Mouse (Mus musculus): ENCODE measurements around the gene Zfp628. TPM values are rescaled to one million over a fixed set of nuclear protein-coding genes. Genes with fewer than 3 reads are reported as not detected.

Gene Zfp628
- total RNA-seq, 4 experiments from 2014 or later, result 14.4 to 20.6 (median 16.2) TPM

- peak; percentile 72 for DNase-seq
These were observed 25.1 kb downstream of the Zfp628 start for GRCm38 (mm10) chr7:4940068-4940479.

DNA sequence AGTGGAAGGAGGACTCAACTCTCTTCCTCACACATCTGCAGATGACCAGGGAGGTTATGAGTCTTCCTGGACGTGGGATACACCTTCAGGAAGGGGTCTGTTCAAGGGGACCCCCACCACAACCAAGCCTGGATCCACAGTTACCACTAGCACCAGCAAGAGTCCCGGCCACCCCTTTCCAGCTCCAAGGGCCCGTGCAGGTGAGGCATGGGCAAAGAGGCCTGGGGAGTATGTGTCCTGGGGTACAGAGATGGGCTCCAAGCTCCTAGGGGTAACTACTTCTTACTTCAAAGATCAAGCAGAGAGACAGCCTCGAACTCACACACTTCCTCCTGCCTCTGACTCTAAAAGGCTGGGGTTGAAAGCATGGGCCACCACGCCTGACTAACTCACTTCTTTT is 27.7 kb downstream of the Zfp628 start:
- no peak for DNase-seq

DNA sequence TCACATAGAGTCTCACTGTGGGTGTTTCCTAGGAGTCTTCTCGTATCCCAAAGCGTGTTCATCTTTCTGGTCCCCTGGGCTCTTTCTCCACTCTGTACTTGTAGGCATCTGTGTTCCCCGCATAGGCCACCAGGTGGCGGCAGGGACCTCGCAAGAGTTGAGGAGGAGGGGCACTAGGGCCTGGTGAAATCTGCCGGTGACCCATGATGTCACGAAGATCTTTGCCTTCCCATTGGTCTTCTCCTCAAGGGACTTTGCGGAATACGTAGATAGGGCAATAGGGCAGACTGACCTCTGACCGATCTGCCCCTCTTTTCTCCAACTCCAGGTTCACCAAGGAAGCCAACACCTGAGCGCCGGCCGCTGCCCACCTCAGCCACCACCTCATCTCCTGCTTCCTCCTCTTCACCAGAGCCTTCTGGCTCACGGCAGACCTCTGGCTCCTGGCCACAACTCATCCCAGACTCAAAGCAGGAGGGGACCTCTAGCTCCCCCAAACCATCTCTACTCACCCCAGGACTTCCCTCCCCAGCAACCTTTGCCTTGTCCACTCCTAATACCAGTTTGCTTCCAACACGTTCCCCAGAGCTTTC is 28.3 kb downstream of the Zfp628 start:
- DNase-seq, result peak; percentile 91

DNA sequence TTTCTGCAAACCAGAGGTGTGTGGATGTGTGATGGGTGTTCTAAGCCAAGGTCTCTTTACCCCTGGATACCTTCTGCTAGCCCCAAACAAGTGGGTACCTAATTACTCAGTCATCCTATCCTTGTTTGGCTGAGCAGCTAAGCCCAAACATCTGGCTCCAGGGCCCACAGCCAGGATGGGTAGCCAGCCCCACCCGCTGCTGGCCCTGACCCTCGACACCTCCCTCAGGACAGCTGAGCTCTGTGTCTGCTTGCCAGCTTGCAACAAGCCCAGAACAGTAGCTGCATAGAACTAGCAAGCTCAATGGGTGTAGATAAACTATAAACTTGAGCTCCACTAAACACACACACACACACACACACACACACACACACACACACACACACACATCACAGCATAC is 32.8 kb downstream of the Zfp628 start:
- peak; percentile 69 for DNase-seq

DNA sequence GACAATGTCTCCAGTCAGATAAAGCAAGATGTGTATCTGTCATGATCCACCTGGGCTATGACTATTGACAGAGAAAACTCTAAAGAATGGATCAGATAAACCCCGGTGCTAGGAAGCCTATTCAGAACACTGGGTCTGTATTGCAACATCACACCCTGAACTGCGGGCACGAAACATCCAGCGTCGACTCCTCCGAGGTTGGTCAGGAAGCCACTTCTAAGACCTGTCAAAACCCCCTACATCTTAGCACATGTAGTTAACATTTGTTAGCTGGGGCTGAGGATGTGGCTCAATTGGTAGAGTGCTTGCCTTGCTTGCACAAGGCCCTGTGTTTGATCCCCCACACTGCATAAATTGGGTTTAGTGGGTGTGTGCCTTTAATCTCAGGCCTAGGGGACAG is 33.4 kb downstream of the Zfp628 start:
- no peak for DNase-seq

- peak; percentile 51 for DNase-seq
These were observed 35.7 kb downstream of the Zfp628 start for GRCm38 (mm10) chr7:4950561-4951342.

DNA sequence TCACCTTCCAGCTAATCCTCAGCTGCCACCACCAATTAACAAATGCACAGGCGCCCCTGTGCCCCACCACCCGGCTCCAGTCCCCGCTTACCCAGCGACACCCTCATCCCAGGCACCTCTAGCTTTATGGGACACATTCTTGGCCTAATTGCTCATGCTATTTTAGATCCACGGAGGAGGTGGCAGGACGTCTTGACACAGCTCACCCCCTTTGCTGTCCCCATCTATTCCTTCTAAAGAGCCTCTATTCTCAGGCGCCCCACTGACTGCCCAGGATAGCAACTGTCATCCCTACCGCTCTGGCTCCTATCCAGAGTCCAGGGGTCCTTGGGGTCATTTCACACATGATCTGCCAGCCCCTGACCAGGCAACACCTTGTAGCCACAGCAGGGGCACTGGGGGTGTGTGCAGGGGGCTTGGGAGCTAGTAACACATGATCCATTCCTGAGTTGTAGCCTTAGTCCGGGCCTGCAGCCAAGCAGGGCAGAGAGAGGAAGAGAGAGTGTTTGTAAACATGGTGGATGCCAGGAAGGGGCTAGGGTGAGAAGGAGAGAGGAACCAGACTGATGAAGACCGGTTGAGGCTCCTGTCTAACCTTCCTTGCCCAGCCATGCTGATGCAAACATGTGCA is 38.9 kb downstream of the Zfp628 start:
- DNase-seq, result no peak

GRCm38 (mm10) chr7:4957361-4957760 is 42.3 kb downstream of the Zfp628 start:
- DNase-seq, result no peak

GRCm38 (mm10) chr7:4963527-4963926 is 48.5 kb downstream of the Zfp628 start:
- no peak for DNase-seq

- DNase-seq, result peak; percentile 76
These were observed 49.3 kb downstream of the Zfp628 start, which contains the start of gene Sbk2 for GRCm38 (mm10) chr7:4964272-4964671. Gene Sbk2, minus strand, starts transcription at chr7:4964406.

- DNase-seq, result no peak
These were observed 50.0 kb downstream of the Zfp628 start for GRCm38 (mm10) chr7:4964988-4965387.

DNA sequence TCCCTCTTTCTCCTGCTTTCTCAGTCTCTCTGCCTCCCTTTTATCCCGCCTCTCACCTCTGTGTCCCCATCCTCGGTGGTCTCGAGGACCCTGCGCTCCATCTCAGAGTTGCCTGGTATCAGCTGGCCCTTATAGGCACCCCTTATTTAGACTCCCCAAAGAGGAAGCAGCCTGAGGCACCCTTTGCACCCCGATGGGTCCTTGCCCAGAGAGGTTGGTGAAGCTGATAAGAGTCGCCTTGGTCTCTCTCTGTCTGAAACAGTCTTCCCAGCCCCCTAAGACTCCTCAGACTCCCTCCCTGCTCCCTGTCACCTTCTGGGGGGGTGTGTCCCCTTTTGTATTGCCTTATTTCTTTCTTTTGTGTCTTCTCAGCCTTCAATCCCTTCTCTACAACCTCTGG is 56.1 kb downstream of the Zfp628 start, which contains the start of gene Sbk3:
Sbk3 (minus strand) TSS at position 101 of the 400 bp plus-strand sequence.
- DNase-seq, result no peak

Other genes starting within 250 kb of the Zfp628 start
- 10 to 100 TPM; 43.1 to 66.5 (median 50.5) TPM for gene Hspbp1, start 230.1 kb upstream of the Zfp628 start, total RNA-seq (2022)
- 1 to 10 TPM; 4.2 to 8.0 (median 7.4) TPM for gene Brsk1, start 224.6 kb upstream of the Zfp628 start, total RNA-seq (2022)
- 1 to 10 TPM in 1 of 4 experiments, under 1 TPM in 3; 0.49 to 1.1 (median 0.73) TPM for gene Tmem150b, start 190.0 kb upstream of the Zfp628 start, total RNA-seq (2022)
- gene Kmt5c, start 175.1 kb upstream of the Zfp628 start, total RNA-seq (2022), result 10 to 100 TPM; 31.0 to 59.8 (median 43.8) TPM
- gene Cox6b2, start 162.1 kb upstream of the Zfp628 start, total RNA-seq (2022), result 10 to 100 TPM in 1 of 4 experiments, 1 to 10 TPM in 3; 5.1 to 10.3 (median 9.1) TPM
- gene Fam71e2, start 143.9 kb upstream of the Zfp628 start, total RNA-seq (2022), result not detected
- gene Il11, start 132.4 kb upstream of the Zfp628 start, total RNA-seq (2022), result under 1 TPM; 0.28 to 0.37 (median 0.32) TPM
- gene Tmem190, start 132.3 kb upstream of the Zfp628 start, total RNA-seq (2022), result not detected
- 10 to 100 TPM in 2 of 4 experiments, 1 to 10 TPM in 2; 7.2 to 11.8 (median 10.1) TPM for gene Tmem238, start 125.6 kb upstream of the Zfp628 start, total RNA-seq (2022)
- gene Rpl28, start 122.3 kb upstream of the Zfp628 start, total RNA-seq (2022), result 100 to 1,000 TPM; 593 to 922 (median 693) TPM
- gene Ube2s, start 102.6 kb upstream of the Zfp628 start, total RNA-seq (2022), result 100 to 1,000 TPM in 3 of 4 experiments, 10 to 100 TPM in 1; 96.8 to 127 (median 118) TPM
- gene Shisa7, start 70.5 kb upstream of the Zfp628 start, total RNA-seq (2022), result 1 to 10 TPM; 2.0 to 5.6 (median 4.0) TPM
- gene Isoc2b, start 45.0 kb upstream of the Zfp628 start, total RNA-seq (2022), result 10 to 100 TPM; 14.0 to 28.7 (median 19.1) TPM
- 10 to 100 TPM; 21.8 to 38.6 (median 30.3) TPM for gene Isoc2a, start 38.1 kb upstream of the Zfp628 start, total RNA-seq (2022)
- under 1 TPM in 1 of 4 experiments, not detected in 3; 0.26 TPM for gene Gm36210, start 8.7 kb upstream of the Zfp628 start, total RNA-seq (2022)
- 10 to 100 TPM in 2 of 4 experiments, 1 to 10 TPM in 2; 8.5 to 13.3 (median 10.4) TPM for gene Nat14, start 6.8 kb downstream of the Zfp628 start, total RNA-seq (2022)
- 1 to 10 TPM; 1.7 to 4.5 (median 2.2) TPM for gene Ssc5d, start 10.6 kb downstream of the Zfp628 start, total RNA-seq (2022)
- gene Sbk2, start 49.2 kb downstream of the Zfp628 start, total RNA-seq (2022), result 1 to 10 TPM in 2 of 4 experiments, under 1 TPM in 1, not detected in 1; 0.45 to 2.1 (median 1.8) TPM
- gene Sbk3, start 56.0 kb downstream of the Zfp628 start, total RNA-seq (2022), result under 1 TPM; 0.15 to 0.74 (median 0.34) TPM
- gene Zfp579, start 80.9 kb downstream of the Zfp628 start, total RNA-seq (2022), result 10 to 100 TPM; 19.1 to 29.6 (median 27.4) TPM
- 10 to 100 TPM; 10.0 to 15.2 (median 12.0) TPM for gene Zfp524, start 99.2 kb downstream of the Zfp628 start, total RNA-seq (2022)
- 10 to 100 TPM; 18.9 to 25.7 (median 23.3) TPM for gene Fiz1, start 99.5 kb downstream of the Zfp628 start, total RNA-seq (2022)
- 1 to 10 TPM in 1 of 4 experiments, not detected in 3; 1.5 TPM for gene Gm44973, start 100.3 kb downstream of the Zfp628 start, total RNA-seq (2022)
- gene Zfp865, start 105.2 kb downstream of the Zfp628 start, total RNA-seq (2022), result 10 to 100 TPM; 25.0 to 38.6 (median 30.3) TPM
- gene Ccdc106, start 105.3 kb downstream of the Zfp628 start, total RNA-seq (2022), result 1 to 10 TPM; 2.9 to 5.6 (median 3.8) TPM
- under 1 TPM in 1 of 4 experiments, not detected in 3; 0.34 TPM for gene 4632433K11Rik, start 118.9 kb downstream of the Zfp628 start, total RNA-seq (2022)
- 1 to 10 TPM; 4.3 to 7.8 (median 6.0) TPM for gene Zfp784, start 123.2 kb downstream of the Zfp628 start, total RNA-seq (2022)
- 1 to 10 TPM; 5.4 to 9.7 (median 8.5) TPM for gene Zfp580, start 136.3 kb downstream of the Zfp628 start, total RNA-seq (2022)
- 100 to 1,000 TPM; 135 to 214 (median 168) TPM for gene U2af2, start 146.9 kb downstream of the Zfp628 start, total RNA-seq (2022)
- 100 to 1,000 TPM; 124 to 175 (median 142) TPM for gene Epn1, start 165.0 kb downstream of the Zfp628 start, total RNA-seq (2022)
- under 1 TPM in 3 of 4 experiments, not detected in 1; 0.31 to 0.54 (median 0.31) TPM for gene Rfpl4, start 201.7 kb downstream of the Zfp628 start, total RNA-seq (2022)
- 1 to 10 TPM in 2 of 4 experiments, under 1 TPM in 2; 0.32 to 2.0 (median 1.1) TPM for gene Rasl2-9, start 210.7 kb downstream of the Zfp628 start, total RNA-seq (2022)
- not detected for gene Vmn1r55, start 234.5 kb downstream of the Zfp628 start, total RNA-seq (2022)

Measured in adrenal gland, adult 8-10 months (tissue).